Mouse (Mus musculus): Measurements from ENCODE around the gene Tnfsf10. TPM values are rescaled to one million over a fixed set of nuclear protein-coding genes. Genes with fewer than 3 reads are reported as not detected.
A peak's percentile ranks its signal among the peaks of the same experiment; 100 is the strongest.
"Not testable (repeated sequence)": the region's sequence is repeated elsewhere in the genome, so short reads cannot be mapped to it uniquely, and the experiment has no call there.

The Tnfsf10 gene
- polyA plus RNA-seq, 1 experiment from 2014 or later = 0.05 TPM

GRCm38 (mm10) chr3:27284227-27284626, 32.6 kb upstream of the Tnfsf10 start:
- no peak for ATAC-seq (ENCODE audit: low read depth)

GRCm38 (mm10) chr3:27285072-27285471, 31.8 kb upstream of the Tnfsf10 start:
- Histone ChIP-seq H3K4me2 (no peak overlapping the region), H3K27me3 (no peaks in the 10 kb centered on the region), H3K36me3 (no peaks in the 10 kb centered on the region), H3K9me3 (replicated peaks) (no peaks in the 10 kb centered on the region), H3K4me3 (replicated peaks) (no peak overlapping the region), H3K27ac (no peak overlapping the region), H3K9ac (no peak overlapping the region), H3K4me1 (replicated peaks) (peaks cover 29% of the 10 kb centered on the region)
- ATAC-seq (ENCODE audit: low read depth) (no peak), DNase-seq (no peak)
- 34% methylated on average over 9 of the region's 9 CpGs for WGBS (ENCODE audit: insufficient replicate concordance)

More at GRCm38 (mm10) chr3:27284227-27284626, 32.6 kb upstream of the Tnfsf10 start:
- H3K9me3 ChIP-seq (replicated peaks) = no peaks in the 10 kb centered on the region
- H3K27me3 ChIP-seq = no peaks in the 10 kb centered on the region
- no peak overlapping the region for H3K27ac ChIP-seq
- peaks cover 34% of the 10 kb centered on the region for H3K4me1 ChIP-seq (replicated peaks)
- 85% methylated on average over 5 of the region's 5 CpGs for WGBS (ENCODE audit: insufficient replicate concordance)
- no peak overlapping the region for H3K9ac ChIP-seq
- DNase-seq = no peak
- no peaks in the 10 kb centered on the region for H3K36me3 ChIP-seq
- H3K4me3 ChIP-seq (replicated peaks) = no peak overlapping the region
- no peak overlapping the region for H3K4me2 ChIP-seq

DNA sequence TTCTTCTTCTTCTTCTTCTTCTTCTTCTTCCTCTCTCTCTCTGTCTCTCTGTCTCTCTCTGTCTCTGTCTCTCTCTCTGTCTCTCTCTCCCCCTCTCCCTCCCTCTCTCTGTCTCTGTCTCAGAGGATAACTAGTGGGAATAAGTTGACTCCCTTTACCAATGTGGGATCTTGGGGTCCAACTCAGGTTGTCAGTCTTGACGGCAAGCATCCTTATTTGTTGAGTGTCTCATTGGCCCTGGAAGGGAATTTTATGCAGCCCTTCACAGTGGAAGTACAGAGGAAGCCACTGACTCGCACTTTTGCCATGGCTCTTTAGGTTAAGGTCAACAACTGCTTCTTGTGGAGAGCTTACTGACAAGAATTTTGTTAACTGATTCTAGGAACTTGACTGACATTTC, 28.5 kb upstream of the Tnfsf10 start:
- 38% methylated on average over 2 of the region's 2 CpGs for WGBS (ENCODE audit: insufficient replicate concordance)
- Histone ChIP-seq H3K9ac (no peak overlapping the region), H3K27me3 (no peaks in the 10 kb centered on the region), H3K27ac (no peak overlapping the region), H3K4me3 (replicated peaks) (no peak overlapping the region), H3K36me3 (no peaks in the 10 kb centered on the region), H3K9me3 (replicated peaks) (no peaks in the 10 kb centered on the region), H3K4me1 (replicated peaks) (peaks cover 12% of the 10 kb centered on the region), H3K4me2 (no peak overlapping the region)
- ATAC-seq (ENCODE audit: low read depth) (no peak), DNase-seq (no peak)

DNA sequence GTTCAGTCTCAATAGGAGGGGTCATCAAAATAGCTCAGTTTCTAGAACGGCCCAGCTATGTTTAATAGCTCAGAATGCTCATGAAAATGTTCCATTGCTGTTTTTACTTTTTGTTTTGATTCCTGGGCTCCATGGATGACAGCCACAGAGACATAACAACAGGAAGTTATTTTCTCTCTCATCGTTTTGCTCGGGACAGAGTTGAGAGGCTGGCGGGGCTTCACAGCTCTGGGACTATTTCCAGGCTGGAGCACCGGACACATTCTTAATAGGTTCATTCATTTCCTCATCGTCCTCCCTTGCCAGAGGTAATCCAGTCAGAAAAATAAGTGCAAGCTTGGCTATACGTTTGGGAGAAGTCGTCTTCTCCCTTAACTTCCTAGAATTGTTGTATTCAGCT, 27.9 kb upstream of the Tnfsf10 start:
- Histone ChIP-seq H3K4me2 (no peak overlapping the region), H3K4me1 (replicated peaks) (peaks cover 5% of the 10 kb centered on the region; the same call in 1 of the 2 replicates), H3K9ac (no peak overlapping the region), H3K27ac (no peak overlapping the region), H3K9me3 (replicated peaks) (no peaks in the 10 kb centered on the region), H3K4me3 (replicated peaks) (no peak overlapping the region), H3K36me3 (no peaks in the 10 kb centered on the region), H3K27me3 (no peaks in the 10 kb centered on the region)
- WGBS (ENCODE audit: insufficient replicate concordance) = 21% methylated on average over 8 of the region's 8 CpGs
- DNase-seq = no peak
- ATAC-seq (ENCODE audit: low read depth) = no peak

DNA sequence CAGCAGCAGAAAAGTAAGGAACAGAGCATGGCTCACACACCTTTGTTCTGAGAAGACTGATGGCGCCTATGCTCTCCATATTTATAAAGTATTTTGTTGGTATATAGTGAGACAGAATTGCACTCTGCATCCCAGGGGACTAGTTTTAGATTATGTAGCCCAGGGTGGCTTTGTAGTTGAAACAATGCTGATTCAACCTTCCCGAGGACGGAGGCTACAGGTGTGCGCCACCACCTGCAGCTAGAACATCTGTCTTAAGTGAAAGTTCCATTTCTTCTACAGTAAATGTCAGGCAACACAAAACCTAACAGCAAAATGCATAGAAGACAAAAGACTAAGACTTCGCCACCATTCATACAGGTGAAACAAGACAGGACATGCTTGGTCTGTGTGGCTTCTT, 26.5 kb upstream of the Tnfsf10 start:
- H3K36me3 ChIP-seq = no peaks in the 10 kb centered on the region
- no peak overlapping the region for H3K9ac ChIP-seq
- ATAC-seq (ENCODE audit: low read depth) = no peak
- WGBS (ENCODE audit: insufficient replicate concordance) = 73% methylated on average over 5 of the region's 5 CpGs
- H3K4me1 ChIP-seq (replicated peaks) = no peaks in the 10 kb centered on the region
- no peak overlapping the region for H3K27ac ChIP-seq
- no peak for DNase-seq
- H3K4me3 ChIP-seq (replicated peaks) = no peak overlapping the region
- H3K4me2 ChIP-seq = no peak overlapping the region
- no peaks in the 10 kb centered on the region for H3K9me3 ChIP-seq (replicated peaks)
- H3K27me3 ChIP-seq = no peaks in the 10 kb centered on the region

- not testable (repeated sequence) for H3K27ac ChIP-seq; H3K4me1 ChIP-seq (replicated peaks); H3K36me3 ChIP-seq; H3K9me3 ChIP-seq (replicated peaks); DNase-seq; H3K4me2 ChIP-seq; H3K27me3 ChIP-seq; H3K9ac ChIP-seq; ATAC-seq (ENCODE audit: low read depth); H3K4me3 ChIP-seq (replicated peaks)
- 65% methylated on average over 5 of the region's 5 CpGs for WGBS (ENCODE audit: insufficient replicate concordance)
These were observed 25.9 kb upstream of the Tnfsf10 start for GRCm38 (mm10) chr3:27290945-27291344.

GRCm38 (mm10) chr3:27291411-27291810, 25.4 kb upstream of the Tnfsf10 start:
- not testable (repeated sequence) for H3K27ac ChIP-seq; H3K27me3 ChIP-seq; DNase-seq; H3K4me3 ChIP-seq (replicated peaks); H3K36me3 ChIP-seq; H3K4me1 ChIP-seq (replicated peaks); H3K4me2 ChIP-seq; H3K9me3 ChIP-seq (replicated peaks); H3K9ac ChIP-seq
- 61% methylated on average over 4 of the region's 4 CpGs for WGBS (ENCODE audit: insufficient replicate concordance)
- ATAC-seq (ENCODE audit: low read depth) = 0 out of 2 replicates have a peak, but pooled peaks have one; percentile 41

- H3K27me3 ChIP-seq = no peaks in the 10 kb centered on the region
- no peaks in the 10 kb centered on the region for H3K36me3 ChIP-seq
- WGBS (ENCODE audit: insufficient replicate concordance) = 54% methylated on average over 7 of the region's 7 CpGs
- no peaks in the 10 kb centered on the region for H3K9me3 ChIP-seq (replicated peaks)
- no peak overlapping the region for H3K27ac ChIP-seq
- H3K9ac ChIP-seq = no peak overlapping the region
- DNase-seq = no peak
- no peak overlapping the region for H3K4me2 ChIP-seq
- no peaks in the 10 kb centered on the region for H3K4me1 ChIP-seq (replicated peaks)
- no peak for ATAC-seq (ENCODE audit: low read depth)
- H3K4me3 ChIP-seq (replicated peaks) = no peak overlapping the region
These were observed 23.0 kb upstream of the Tnfsf10 start for GRCm38 (mm10) chr3:27293645-27294385.

DNA sequence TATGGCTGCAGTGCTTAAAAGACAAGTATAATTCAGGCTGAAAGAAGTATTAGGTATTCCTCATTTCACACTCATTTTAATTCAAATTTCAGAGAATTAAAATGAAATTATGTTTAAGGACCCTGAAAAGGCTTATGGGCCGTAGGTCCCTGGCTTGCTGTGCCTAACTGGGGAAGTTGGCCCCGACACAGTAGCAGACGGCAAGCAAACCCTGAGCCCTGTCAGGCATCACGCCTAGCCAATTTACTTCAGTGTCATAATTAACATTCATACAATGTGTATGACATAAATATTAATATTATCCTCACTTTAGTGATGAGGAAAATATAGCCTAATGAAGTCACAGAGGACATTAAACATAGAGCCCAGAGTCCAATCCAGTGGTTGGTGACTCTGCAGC, 16.4 kb upstream of the Tnfsf10 start:
- Histone ChIP-seq H3K4me2 (no peak overlapping the region), H3K27me3 (no peaks in the 10 kb centered on the region), H3K4me3 (replicated peaks) (no peak overlapping the region), H3K36me3 (no peaks in the 10 kb centered on the region), H3K27ac (no peak overlapping the region), H3K9me3 (replicated peaks) (no peaks in the 10 kb centered on the region), H3K4me1 (replicated peaks) (no peaks in the 10 kb centered on the region), H3K9ac (no peak overlapping the region)
- DNase-seq = no peak
- WGBS (ENCODE audit: insufficient replicate concordance) = 73% methylated on average over 4 of the region's 4 CpGs
- ATAC-seq (ENCODE audit: low read depth) = no peak

DNA sequence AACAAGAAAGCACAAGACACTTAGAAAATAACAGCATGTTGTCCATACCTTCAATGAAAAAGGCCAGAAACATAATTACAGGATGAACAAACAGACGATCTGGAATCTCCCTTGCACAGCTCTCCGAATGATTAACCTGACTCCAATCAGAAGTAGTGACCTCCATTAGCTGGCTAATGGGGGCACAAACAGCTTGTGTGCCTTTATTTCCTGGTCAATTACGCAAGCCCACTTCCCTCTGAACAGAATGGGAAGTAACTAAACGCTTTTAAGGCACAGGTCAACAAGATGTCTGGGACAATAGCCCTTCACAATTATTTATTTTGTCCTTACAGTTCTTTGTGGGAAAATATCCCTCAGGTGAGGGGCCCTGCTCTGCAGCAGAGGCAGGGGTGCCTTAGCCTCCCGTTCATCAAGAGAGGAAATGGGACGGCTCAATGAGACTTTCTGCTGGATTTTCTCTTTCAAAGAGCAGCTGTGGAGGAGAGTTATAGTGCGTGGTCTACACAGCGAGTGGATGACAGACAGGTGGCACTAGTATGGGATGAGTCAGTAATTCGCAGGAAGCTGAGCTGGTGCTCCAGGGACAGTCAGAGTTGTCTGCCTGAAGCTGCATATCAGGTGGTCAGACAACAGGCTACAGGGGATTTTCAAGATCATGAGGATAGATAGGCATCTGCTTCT, 14.3 kb upstream of the Tnfsf10 start:
- H3K27ac ChIP-seq = no peak overlapping the region
- no peaks in the 10 kb centered on the region for H3K27me3 ChIP-seq
- no peaks in the 10 kb centered on the region for H3K9me3 ChIP-seq (replicated peaks)
- no peaks in the 10 kb centered on the region for H3K36me3 ChIP-seq
- H3K4me2 ChIP-seq = no peak overlapping the region
- 31% methylated on average over 9 of the region's 9 CpGs for WGBS (ENCODE audit: insufficient replicate concordance)
- ATAC-seq (ENCODE audit: low read depth) = no peak
- H3K9ac ChIP-seq = no peak overlapping the region
- H3K4me1 ChIP-seq (replicated peaks) = no peaks in the 10 kb centered on the region
- no peak overlapping the region for H3K4me3 ChIP-seq (replicated peaks)
- DNase-seq = no peak

GRCm38 (mm10) chr3:27306815-27307214, 10.0 kb upstream of the Tnfsf10 start:
- Histone ChIP-seq H3K27ac (no peak overlapping the region), H3K4me2 (no peak overlapping the region), H3K27me3 (no peaks in the 10 kb centered on the region), H3K4me3 (replicated peaks) (no peak overlapping the region), H3K9ac (no peak overlapping the region), H3K4me1 (replicated peaks) (no peaks in the 10 kb centered on the region), H3K9me3 (replicated peaks) (no peaks in the 10 kb centered on the region), H3K36me3 (no peaks in the 10 kb centered on the region)
- DNase-seq = no peak
- no peak for ATAC-seq (ENCODE audit: low read depth)
- 67% methylated on average over 10 of the region's 10 CpGs for WGBS (ENCODE audit: insufficient replicate concordance)

DNA sequence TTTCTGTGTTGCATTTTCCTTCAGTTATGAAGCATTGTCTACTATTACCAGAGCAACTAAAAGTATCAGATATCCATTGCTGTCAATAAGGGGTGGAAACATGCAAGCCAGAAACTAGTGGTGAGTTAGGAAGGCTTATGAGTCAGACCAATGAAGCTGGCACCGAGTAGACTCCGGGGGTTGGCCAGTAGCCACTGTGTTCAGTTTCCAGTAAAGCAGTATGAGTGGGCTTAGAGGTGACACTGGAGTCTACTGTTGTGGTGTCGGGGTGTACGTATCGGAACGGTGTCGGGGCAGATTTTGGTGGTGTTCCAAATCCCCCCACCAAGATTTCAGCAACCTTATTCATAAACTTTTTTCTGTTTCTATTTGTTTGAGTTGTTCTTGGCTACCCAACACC, 5.9 kb upstream of the Tnfsf10 start:
- 87% methylated on average over 7 of the region's 7 CpGs for WGBS (ENCODE audit: insufficient replicate concordance)
- ATAC-seq (ENCODE audit: low read depth) (no peak), DNase-seq (no peak)
- Histone ChIP-seq H3K36me3 (no peaks in the 10 kb centered on the region), H3K27me3 (no peaks in the 10 kb centered on the region), H3K4me1 (replicated peaks) (0 out of 2 replicates have a peak, but pooled peaks cover 3% of the 10 kb centered on the region), H3K4me3 (replicated peaks) (no peak overlapping the region), H3K27ac (no peak overlapping the region), H3K9me3 (replicated peaks) (no peaks in the 10 kb centered on the region), H3K9ac (no peak overlapping the region), H3K4me2 (no peak overlapping the region)

Measured in liver, embryonic 13.5 days (tissue).